Mouse (Mus musculus) C3H10T1/2 (cell line): ENCODE results near the gene Tnfsf13b. TPM values are rescaled to one million over a fixed set of nuclear protein-coding genes. Genes with fewer than 3 reads are reported as not detected.

ENCODE experiments used
- polyA plus RNA-seq, 2 experiments: library from polyadenylated mRNA; unstranded; fragments of >200 nt; fragmentation: generic; extraction: Trizol; gene quantifications; one replicate each; pipeline ENCODE4 v1.2.1; 2012; ENCODE audit warnings: missing spikeins in 2 of 2

The Tnfsf13b gene
- polyA plus RNA-seq: under 1 TPM in 1 of 2 experiments, not detected in 1; 0.07 TPM

DNA sequence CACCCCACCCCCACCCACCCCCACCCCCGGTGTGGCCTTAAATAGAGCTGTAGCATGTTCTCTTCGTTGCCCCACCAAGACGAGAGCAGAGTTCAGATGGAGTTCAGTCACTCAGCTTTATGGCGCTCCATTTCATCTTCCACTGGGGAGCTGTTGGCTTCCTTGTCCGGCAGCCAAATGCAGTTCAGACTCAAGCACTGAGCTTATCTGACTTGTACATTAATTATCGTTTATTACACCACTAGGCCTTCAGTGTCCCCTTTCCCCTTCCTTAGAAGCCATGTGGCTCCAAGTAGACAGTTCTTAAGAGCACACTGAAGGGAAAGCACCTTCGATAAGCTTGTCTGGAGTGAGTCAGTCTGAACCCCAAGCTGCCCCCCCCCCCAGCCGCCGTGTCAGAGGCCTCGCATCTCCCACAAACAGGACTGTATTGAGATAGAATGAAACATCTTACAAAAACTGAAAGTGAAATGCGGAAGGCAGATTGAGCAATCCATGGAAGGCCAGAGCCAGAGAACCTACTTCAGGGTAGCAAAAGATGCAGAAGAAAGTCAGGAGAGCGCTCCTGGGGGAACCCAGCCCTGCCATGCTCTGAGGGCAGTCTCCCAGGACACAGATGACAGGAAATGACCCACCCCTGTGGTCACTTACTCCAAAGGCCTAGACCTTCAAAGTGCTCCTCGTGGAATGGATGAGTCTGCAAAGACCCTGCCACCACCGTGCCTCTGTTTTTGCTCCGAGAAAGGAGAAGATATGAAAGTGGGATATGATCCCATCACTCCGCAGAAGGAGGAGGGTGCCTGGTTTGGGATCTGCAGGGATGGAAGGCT is at the start of gene Tnfsf13b:
Tnfsf13b (plus strand) TSS at position 312 of the 830 bp plus-strand sequence.

DNA sequence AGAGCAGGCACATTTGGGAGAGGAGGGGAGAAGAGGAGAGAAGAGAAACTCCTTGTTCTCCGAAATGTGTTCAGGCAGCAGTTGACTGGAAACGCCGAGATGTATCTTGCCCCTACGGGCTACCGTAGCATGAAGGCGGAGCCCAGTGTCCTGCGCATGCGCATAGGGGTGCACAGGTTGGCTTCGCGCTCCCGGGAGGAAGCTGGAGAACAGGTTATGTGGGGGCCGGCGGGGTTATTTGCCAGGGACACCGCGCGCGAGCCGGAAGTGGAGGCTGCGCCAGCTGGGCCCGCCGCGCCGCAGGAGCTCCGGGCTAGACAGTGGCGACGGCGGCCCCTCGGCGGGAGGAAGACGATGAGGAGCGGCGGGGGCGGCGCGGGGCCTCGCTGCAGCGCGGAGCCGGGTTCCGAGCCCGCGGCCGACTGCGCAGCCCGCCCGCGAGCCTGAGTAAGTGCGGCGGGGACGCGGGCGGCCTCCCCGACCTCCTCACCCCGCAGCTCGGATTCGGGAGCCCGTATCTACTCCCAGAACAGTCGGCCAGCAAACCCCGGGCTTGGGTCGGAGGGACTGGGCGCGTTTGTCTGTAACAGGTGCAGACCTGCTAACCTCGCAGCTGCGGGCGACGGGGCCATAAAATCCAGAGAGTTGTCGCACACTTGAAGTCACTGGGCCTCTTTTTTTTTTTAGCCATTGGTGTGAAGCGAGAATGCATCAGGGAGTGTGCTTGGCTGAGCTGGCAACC is 28.5 kb upstream of the Tnfsf13b start, which contains the start of the genes Lig4 and Abhd13:
Lig4 (minus strand) TSS at position 114 of the 742 bp plus-strand sequence.
Abhd13 (plus strand) TSS at position 135 of the 742 bp plus-strand sequence.

Other genes with a start within 250 kb of the Tnfsf13b start
- gene Fam155a, start 235.3 kb upstream of the Tnfsf13b start, polyA plus RNA-seq: not detected
- gene Gm10217, start 142.2 kb upstream of the Tnfsf13b start, polyA plus RNA-seq: not detected
- gene Lig4, start 28.8 kb upstream of the Tnfsf13b start, polyA plus RNA-seq: under 1 TPM; 0.07 to 0.67 TPM
- gene Abhd13, start 28.8 kb upstream of the Tnfsf13b start, polyA plus RNA-seq: 1 to 10 TPM in 1 of 2 experiments, under 1 TPM in 1; 0.55 to 3.5 TPM
- gene Myo16, start 147.4 kb downstream of the Tnfsf13b start, polyA plus RNA-seq: under 1 TPM in 1 of 2 experiments, not detected in 1; 0.01 TPM